Mouse (Mus musculus): Measurements from ENCODE around the gene Rsl1d1. TPM values are rescaled to one million over a fixed set of nuclear protein-coding genes. Genes with fewer than 3 reads are reported as not detected.
A peak's percentile ranks its signal among the peaks of the same experiment; 100 is the strongest.

Rsl1d1 gene
- total RNA-seq (2015; ENCODE audit: low replicate concordance) = 33.5 and 68.3 TPM in 2 replicates
- 29.4 and 40.6 TPM in 2 replicates for total RNA-seq (2017; ENCODE audit: low replicate concordance)

DNA sequence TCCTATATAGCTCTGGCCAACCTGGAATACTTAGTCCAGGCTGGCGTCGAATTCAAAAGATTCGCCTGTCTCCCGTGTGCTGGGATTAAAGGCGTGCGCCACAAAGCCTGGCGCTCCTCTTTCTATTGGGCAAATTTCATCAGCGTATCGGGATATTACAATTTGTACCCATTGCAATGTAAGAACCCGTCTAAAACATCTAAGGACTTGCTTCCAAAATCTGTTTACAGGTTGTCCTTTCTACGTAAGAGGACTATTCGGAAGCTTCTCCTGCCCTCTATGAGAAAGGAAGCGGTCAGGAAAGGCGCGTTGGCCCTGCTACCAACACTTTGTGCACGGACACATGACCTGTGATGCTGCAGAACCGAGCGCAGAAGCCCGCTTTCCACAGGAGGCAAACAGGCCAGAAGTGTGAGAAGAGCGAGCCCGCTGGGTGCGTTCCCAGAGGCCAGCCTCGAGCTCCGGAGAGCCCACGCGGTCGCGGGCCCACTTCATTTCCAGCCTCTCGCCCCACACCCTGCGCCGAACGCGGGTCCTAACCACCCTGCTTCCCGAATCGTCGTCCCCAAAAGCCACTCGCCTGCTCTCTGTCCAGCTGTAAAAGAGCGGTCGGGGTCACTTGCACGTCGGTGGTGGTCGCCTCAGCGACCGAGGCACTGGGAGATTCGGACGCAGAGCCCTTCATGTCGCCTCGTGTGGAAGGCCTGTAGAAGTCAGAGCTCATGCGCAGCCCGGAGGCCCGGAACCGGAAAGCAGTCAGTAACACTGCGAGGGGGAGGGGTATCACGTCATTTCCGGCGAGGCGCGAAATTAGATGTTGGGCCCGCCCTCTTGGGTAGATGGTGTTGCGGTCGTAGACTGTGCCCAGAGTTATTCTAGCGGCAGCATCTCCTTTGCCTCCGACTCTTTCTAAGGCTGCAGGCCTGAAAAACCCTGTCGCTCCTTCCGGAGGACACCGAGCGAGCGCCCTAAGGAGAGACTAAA lies at the start of gene Rsl1d1:
TSS of gene Rsl1d1 (minus strand) at position 761 of the 984 bp plus-strand sequence.
- ATAC-seq (replicated peaks; ENCODE audit: low FRiP score, poor library complexity, severe bottlenecking) = peak; percentile 97

DNA sequence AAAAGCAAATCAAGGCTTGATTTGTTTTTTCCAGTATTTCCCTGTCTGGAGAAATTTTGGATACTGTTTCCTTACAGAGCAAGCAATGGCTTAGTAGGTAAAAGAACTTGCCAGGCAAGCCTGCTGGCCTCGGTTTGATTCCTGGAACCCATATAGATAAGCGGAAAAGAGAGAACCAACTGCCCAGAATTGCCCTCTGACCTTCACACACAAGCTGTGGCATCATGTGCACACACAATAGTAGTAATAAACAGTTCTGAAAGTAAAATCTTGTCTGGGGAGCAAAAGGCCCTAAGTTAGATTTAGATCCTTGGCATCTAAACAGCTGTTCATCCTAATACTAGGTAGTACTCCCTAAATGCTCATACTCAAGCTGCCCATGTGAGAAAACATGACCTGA lies 44.7 kb upstream of the Rsl1d1 start:
- no peak for ATAC-seq (replicated peaks; ENCODE audit: low FRiP score, poor library complexity, severe bottlenecking)

DNA sequence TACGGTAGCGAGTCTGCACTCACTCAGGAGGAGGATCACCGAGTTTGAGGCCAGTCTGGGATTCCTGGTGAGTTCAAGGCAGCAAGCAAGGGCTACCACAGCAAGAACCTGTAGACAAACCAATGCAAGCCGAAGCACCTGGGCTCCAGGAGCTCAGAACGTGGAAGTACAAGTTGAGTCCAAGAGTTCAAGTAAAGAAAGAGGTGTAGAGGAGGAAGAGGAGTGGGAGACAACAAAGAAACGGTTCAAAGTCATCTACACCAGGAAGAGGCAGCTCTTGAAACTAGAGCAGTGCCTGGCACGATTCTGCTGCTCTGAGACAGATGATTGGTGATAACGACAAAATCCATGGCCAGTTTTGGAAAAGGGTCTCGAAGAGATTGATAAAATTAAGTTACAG lies 42.6 kb upstream of the Rsl1d1 start:
- no peak for ATAC-seq (replicated peaks; ENCODE audit: low FRiP score, poor library complexity, severe bottlenecking)

DNA sequence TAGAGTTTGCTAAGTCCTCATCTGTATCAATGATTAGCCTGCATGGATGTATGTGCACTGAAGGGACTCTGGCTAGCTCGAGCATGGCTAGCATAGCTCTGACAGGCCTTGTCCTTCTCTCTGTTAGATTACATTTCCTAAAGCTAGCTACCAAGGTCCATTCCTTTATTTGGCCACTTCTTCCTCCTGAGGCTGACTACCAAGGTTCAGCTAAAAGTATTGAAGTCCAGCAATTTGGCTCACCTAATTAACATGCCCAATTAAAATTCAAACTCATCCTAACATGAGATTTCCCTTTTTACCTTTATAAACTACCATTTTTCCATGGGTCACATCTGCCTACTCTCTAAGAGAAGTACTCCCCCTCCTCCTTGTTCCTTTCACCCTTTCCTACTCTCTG lies 39.3 kb upstream of the Rsl1d1 start:
- no peak for ATAC-seq (replicated peaks; ENCODE audit: low FRiP score, poor library complexity, severe bottlenecking)

DNA sequence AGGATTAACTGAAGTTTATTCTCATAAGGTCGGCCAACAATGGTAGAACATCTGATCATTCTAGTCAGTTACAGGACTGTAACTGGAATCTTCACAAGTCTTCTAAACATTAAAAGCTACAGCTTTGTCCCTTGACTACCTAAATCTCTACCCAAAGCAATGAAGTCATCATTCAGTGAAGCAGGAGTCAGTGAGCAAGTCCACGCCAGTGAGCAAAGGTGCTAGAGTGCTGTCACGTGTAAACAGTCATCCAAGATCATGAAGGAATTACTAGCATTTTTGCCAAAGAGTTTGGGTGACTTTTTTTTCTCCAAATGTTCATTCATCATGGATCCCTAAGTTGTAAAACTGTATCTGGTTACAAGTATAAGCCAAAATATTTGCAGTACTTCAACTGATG lies 14.7 kb upstream of the Rsl1d1 start:
- no peak for ATAC-seq (replicated peaks; ENCODE audit: low FRiP score, poor library complexity, severe bottlenecking)

DNA sequence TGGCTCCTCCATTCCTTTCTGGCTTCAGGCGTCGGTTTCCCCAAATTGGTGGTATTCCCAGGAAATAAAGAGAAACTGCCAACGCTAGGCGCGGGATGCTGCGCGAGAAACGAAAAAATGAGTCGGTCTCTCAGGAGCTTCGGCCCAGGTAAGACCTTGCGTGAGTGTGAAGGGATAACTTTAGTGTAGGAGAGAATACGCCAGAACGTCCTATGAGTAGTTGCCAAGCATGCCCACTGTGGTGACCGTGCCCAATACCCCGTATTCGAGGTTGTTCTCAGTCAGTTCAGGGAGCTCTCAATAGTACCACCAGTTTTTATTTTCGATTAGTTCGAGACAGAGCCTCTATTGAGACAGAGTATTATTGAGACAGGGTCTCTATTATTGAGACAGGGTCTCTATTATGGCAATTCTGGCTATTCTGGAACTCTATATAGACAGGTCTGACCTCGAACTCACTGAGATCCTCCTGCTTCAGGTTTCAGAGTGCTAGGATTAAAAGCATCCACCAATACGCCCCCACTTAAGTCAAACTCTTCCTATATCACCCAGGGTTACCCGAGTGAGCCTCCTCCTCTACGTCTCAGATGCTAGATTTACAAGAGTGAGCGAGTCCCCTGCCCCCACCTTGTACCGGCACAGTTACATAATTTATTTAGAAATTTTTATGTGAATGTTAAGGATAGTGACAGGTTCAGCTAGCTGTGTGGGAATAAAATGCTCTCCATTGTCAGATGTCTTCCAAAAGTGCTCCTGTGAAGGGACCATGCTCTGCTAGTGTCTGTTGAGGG lies 664 bp upstream of the Rsl1d1 start:
- peak; percentile 62 for ATAC-seq (replicated peaks; ENCODE audit: low FRiP score, poor library complexity, severe bottlenecking)

DNA sequence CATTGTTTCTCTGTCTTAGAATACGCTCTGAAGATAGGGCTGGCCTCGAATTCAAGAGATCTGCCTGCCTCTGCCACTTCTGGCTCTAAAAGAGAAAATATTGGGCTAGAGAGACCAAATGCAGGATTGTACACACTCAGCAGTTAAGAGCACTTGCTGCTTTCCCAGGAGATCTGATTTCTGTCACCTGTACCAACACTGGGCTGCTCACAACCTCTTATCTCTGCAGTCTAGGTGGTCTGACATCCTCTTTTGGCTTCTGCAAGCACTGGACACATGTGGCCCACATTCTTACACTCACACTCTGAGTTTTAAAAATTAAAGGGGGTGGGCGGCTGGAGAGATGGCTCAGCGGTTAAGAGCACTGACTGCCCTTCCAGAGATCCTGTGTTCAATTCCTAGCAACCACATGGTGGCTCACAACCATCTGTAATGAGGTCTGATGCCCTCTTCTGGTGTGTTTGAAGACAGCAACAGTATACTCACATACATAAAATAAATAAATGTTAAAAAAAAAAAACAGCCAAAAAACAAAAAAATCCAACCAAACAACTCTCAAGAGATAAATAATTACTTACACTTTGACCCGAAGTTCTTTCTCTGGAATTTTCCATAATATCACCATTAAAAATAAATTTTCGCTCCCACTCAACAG lies 1.3 kb downstream of the Rsl1d1 start:
- ATAC-seq (replicated peaks; ENCODE audit: low FRiP score, poor library complexity, severe bottlenecking) = no peak

DNA sequence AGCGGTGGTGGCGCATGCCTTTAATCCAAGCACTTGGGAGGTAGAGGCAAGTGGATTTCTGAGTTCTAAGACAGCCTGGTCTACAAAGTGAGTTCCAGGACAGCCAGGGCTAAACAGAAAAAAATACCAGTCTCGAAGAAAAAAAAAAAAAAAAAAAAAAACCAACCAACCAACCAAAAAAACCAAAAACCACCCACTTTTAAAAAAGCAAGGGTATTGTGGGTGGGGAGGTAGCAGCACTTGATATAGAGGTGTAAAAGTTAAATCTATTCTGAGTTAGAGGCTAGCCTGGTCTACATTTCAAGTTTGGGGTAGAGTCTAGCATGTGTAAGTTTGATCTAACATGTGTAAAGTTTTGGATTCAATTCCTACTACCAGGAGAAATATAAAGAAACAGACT lies 2.9 kb downstream of the Rsl1d1 start:
- no peak for ATAC-seq (replicated peaks; ENCODE audit: low FRiP score, poor library complexity, severe bottlenecking)

DNA sequence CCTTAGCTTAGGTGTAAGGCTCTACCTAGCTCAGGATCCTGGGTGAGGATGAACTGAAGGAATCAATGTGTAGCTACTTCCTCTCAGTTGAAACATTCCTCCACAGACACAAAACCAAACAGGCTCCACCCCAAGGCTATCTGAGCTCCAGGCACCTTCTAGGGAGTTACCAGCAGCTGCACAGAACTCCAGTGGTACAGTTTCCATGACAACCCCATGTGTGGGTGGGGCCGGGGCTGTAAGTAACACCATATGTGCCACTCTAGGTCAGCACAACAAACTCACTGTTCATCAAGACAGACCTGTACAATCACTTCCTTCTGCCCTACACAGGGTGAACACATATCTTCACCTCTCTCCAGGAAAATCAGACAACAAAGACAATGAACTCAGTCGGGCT lies 4.7 kb downstream of the Rsl1d1 start:
- 0 out of 2 replicates have a peak, but pooled peaks have one; percentile 31 for ATAC-seq (replicated peaks; ENCODE audit: low FRiP score, poor library complexity, severe bottlenecking)

DNA sequence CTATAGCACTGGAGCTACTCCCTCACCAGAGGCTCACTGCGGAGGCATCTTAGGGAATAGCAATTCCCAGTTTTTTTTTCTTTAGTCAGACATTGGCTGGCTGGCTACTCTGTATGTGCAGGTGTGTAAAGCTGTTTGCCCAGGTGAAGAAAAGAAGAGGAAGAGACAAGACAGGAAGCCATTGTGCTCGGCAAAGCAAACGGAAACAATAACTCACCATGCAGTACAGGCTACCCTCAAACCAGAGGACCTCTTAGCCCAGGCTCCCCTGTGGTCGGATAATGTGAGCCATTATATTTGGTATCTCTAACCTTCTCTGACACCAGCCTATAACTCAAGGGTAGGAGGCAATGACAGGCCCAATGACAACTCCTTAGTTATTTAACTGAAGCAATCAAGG lies 6.1 kb downstream of the Rsl1d1 start:
- no peak for ATAC-seq (replicated peaks; ENCODE audit: low FRiP score, poor library complexity, severe bottlenecking)

DNA sequence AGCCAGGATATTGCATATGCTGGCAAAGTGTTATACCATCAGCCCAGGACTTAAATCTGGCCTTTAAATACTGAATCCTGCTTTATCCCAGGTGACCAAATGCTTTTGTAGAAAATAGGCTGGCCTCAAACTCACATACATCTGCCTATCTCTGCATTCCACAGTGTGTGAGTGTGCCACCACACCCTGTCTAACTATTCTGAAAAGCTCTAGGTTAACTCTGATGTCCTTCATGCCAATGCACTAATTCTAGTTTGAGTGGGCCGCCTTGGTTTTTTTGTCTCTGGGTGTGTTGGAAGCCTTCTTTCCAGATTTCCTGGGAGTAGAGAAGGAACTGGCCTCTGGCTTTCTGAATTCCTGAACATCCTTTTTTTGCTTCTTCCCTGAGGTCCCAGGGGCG lies 9.9 kb downstream of the Rsl1d1 start:
- ATAC-seq (replicated peaks; ENCODE audit: low FRiP score, poor library complexity, severe bottlenecking) = no peak

DNA sequence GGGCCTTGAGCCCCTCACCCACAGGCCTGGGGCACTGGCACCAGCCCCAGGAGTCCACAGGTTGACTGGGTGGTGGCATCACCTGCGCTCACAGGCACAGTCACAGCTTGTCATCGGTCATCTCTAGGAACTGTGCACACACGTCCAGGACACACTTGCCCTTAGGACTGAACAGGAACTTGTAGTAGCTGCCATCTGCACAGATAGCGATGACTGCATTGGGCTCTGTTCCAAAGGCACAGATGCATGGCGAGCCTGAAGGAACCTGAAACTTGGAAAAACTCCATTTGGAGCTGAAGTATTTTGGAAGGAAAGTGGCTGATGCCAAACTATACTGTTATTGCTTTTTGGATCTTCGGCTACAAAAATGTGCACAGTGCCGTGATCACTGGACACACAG lies 13.0 kb downstream of the Rsl1d1 start:
- ATAC-seq (replicated peaks; ENCODE audit: low FRiP score, poor library complexity, severe bottlenecking) = peak; percentile 52; the same call in 1 of the 2 replicates

DNA sequence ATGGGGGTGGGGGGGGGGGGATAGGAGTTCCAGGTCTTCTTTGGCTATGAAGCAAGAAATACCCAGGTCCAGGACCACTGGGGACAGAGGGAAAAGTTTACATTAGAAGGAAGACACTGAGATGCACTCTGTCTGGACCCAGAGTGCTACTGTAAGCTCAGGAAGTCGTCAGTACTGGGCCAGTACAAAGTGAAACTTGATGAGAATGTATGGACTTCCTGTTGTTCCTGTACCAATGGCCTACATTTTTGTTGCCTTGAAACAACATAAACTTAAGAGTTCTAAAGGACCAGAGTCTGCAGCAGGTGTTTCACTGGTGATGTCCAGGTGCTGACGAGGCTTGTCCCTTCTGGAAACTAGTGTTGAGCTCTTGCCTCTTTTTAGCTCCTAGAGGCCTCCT lies 25.7 kb downstream of the Rsl1d1 start:
- ATAC-seq (replicated peaks; ENCODE audit: low FRiP score, poor library complexity, severe bottlenecking) = no peak

DNA sequence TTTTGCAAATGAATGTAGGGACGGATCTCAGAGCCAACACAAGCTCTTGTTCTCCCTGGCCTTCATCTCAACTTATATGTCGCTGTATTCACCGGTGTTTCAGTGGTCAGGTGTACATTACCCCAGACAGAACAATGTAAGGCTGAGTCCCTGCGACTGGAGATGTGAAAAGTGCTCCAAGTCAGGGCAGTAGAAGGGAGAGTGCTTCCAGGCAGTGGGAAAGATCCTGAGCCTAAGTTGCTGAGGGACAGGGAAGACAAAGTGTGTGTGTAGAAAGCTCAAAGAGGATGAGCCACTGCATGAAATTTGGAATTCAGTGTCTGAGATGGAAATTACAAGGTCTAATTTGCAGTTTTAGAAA lies 26.3 kb downstream of the Rsl1d1 start:
- no peak for ATAC-seq (replicated peaks; ENCODE audit: low FRiP score, poor library complexity, severe bottlenecking)

DNA sequence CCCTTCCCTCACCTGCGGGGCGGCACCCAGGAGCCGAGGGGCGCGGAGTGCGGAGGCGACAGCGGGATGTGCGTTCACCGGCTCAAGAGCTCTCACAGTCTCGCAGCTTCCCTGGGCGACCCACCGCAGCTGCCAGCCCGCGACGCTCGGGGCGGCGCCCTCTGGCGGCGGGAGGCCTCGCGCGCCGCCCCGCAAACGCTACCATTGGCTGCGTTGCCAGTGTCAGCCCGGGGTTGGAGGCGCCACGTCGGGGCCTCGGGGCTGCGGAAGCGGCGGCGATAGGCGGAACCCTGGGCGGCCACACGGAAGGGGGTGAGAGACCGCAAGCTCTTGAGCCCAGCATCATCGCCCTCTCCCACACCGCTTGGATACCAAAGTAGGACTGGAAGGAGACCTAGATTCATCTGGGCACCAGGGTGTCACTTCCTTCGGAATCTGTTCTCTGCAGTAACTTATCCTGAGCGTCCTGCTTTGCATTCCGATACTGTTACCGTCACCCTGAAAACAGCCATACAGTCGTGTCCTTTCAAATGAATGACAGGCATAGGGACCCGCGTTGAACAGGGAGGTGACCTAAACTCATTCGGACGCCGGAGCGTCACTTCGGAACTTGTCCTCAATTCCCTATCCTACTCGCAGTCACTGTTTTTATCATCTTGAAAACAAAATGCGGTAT lies 26.8 kb downstream of the Rsl1d1 start, which contains the start of gene Zc3h7a:
TSS of gene Zc3h7a (minus strand) at position 186 of the 676 bp plus-strand sequence.
- peak; percentile 93 for ATAC-seq (replicated peaks; ENCODE audit: low FRiP score, poor library complexity, severe bottlenecking)

DNA sequence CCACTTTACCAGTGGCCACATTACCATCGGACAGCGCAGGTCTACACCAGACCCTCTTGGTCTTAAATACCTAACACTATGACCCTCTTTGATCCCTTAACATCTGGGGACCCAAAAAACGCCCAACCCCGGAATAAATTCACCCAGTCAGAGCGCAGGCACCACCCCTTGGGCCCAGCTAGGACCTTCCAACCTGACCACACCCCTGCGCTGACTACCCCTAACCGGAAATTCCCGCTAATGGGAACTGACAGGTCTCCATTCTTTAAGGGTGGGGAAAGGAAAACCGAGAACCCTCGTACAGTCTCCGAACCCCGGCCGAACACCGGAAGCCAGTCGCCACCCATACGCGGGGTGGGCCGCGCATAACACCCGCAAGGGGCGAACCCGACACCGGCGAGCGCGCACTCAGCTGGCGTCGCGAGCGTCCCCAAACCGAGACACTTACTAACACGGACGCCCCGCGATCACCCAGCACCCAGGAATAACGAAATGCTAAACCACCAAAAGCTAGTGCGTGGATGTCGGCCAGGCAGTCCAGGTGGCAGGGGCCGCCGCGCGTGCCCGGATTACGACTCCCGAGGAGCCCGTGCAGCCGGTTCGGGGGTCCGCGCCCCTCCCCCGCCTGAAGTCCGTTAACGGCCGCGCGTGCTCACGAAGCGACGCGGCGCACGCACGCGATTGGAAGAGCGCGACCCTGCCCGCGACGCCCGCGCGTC lies 27.5 kb downstream of the Rsl1d1 start:
- ATAC-seq (replicated peaks; ENCODE audit: low FRiP score, poor library complexity, severe bottlenecking) = peak; percentile 59

DNA sequence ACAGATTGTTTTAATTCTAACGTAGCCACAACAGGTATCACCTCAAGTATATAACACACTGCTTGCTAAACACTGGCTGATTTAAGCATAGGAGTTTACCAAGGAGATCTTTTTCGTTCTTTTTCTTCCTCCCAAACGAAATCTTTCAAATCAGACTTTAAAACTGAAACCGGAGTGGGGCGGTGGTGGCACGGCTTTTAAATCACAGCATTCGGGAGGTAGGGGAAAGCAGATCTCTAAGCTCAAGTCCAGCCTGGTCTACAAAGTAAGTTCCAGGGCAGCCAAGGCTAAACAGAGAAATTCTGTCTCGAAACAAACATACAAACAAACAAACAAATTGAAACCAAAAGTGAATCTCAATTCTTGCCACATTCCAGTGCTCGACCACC lies 28.0 kb downstream of the Rsl1d1 start:
- ATAC-seq (replicated peaks; ENCODE audit: low FRiP score, poor library complexity, severe bottlenecking) = no peak

DNA sequence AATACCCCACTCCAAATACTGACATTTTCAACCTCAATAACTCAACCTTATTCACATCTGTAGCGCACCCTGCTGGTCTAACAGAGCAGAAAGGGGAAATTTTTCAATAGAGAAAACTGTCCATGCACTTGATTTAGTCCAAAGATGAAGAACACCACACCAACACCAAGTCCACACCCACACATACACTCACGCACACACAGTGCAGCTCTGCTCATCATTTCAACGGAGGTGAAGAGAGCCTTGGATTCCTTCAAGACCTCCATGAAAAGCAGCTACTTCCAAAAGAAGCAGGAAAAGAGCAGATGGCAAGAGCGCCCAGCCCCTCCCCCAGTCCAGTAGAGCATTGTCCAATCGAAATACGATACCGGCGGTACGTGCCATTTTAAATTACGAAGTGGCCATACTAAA lies 28.5 kb downstream of the Rsl1d1 start:
- ATAC-seq (replicated peaks; ENCODE audit: low FRiP score, poor library complexity, severe bottlenecking) = peak; percentile 41; the same call in 1 of the 2 replicates

DNA sequence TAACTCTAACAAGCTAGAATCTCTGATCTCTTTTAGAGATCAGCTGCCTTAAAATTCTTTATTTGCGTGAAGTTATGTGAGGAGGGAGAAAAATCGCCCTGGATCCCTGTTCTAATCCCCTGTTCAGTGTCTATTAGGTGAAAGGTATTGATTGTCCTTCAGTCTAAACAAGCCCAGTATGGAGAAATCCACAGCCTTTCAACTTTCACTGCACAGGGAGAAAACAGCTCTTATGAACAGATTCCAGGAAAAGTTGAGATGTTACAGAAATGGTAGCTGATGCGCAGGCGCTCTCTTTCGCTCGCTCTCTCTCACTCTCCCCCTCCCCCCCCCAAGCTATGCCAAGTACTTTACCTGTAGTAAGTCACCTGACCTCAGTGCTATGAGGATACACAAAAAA lies 31.5 kb downstream of the Rsl1d1 start:
- no peak for ATAC-seq (replicated peaks; ENCODE audit: low FRiP score, poor library complexity, severe bottlenecking)
